Mouse (Mus musculus): ENCODE results near the gene Mrpl18.
"Not testable (repeated sequence)": the region's sequence is repeated elsewhere in the genome, so short reads cannot be mapped to it uniquely, and the experiment has no call there.

Mrpl18 gene

DNA sequence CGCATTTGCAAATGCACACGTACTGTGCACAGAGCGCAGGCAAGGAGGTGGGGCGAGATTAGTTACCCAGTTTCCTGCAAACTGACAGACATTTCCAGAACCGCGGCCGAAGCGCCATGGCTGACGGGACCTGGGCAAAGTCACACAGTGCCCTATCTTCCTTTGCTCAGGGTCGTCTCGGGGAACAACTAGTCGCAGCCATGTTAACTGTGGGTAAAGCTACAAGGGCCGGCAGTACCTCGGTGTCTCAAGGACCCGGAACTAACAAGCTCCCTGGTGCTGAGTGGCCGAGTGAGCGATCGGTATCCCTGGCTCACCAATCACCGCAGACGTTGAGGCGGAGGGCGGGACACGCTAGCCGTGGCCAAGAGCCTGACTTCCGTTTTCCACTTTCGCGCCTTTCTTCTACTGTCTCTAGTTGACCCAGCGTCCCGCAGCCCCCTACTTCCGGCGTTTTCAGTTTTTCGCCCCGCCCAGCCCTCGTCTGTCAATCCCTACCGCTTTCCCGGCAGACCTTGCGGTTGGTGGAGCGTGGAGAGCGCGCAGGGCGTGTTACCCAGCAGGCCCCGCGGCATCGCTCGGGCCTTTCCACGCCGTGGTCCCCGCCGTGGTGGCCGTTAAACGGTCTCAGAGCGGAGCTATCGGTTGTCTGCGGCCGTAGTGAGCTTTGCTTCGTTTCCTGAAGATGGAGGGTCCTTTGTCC lies at the start of gene Mrpl18:
Gene Mrpl18, minus strand, starts transcription at position 465 of the 703 bp plus-strand sequence.
- peak; percentile 100 for DNase-seq

DNA sequence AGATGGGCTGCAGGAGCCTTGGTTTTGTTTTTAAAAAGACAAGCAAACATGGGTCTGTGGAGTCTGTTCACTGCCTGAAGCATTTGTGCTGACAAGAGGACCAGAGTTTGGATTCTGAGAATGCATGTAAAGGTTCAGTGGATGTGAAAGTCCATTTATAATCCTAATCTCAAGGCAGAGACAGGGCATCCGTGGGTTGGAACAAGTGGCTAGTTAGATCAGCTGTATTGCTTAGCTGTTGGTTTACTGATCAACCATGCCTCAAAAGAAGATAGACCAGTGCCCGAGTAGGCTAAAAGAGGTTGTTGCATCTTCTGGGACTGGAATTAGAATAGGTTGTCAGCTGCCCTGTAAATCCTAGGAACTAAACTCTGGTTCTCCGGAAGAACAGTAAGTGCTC lies 47.3 kb upstream of the Mrpl18 start:
- peak; percentile 57 for DNase-seq

DNA sequence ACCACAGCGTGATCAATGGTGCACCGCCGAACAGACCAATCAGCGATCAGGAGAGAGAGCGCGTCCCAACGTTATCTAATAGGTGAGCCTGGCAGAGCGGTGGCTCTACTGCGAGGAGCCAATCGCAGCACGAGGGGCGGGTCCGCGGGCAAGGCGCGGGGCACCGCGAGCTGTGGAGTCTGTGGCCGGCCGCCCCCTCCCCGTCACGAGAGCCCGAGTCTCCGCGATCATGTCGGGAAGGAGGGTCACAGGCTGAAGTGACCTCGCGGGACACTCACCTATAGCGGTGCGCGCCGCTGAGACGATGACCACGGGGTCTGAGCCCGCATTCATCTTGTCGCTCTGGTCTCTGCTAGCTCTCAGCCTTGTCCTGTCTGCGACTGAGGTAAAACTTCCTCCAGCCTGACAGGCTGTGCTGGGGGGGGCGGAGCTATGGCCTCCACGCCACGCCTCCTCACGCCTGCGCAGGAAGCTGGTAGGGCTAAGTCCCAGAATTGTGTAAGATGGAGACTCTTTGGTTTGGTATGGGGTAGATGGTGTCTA lies 44.3 kb upstream of the Mrpl18 start, which contains the start of gene Acat2:
Gene Acat2, minus strand, starts transcription at position 417 of the 543 bp plus-strand sequence.
- DNase-seq = peak; percentile 95

DNA sequence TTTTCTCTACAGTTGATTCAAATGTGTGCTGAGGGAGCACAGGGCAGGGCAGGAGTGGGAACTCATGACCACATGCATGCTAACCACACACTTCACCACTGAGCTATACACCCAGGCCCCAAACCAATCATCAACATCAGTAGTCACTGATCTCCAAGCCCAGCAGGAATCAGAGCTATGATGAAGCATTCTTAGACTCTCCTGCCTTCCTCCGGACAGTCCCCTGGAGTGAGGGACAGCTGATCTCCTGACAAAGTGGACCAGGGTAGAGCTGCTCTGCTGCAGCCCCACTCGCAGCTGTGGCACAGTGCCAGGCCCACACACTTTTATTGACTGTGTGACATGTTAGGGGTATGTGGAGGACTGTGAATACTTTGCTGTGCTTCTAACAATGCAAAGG lies 43.2 kb upstream of the Mrpl18 start:
- DNase-seq = not testable (repeated sequence)

DNA sequence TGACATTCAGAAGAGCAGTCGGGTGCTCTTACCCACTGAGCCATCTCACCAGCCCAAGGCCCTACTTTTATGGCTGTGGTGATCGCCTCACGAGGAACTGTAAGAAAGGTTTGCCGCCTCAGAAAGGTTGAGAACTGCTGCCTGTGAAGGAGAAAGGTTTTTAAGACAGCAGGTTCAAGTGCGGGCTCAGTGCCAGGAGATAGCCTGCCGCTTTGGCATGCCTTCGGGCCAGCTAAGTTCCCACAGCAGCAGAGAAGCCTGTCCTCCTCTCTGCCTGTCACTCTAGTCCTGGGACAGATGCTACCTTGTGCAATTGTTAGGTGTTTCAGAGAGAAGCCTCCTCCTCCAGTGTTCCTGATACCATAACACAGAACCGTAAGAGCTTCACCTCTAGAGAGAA lies 40.5 kb upstream of the Mrpl18 start:
- DNase-seq = no peak

DNA sequence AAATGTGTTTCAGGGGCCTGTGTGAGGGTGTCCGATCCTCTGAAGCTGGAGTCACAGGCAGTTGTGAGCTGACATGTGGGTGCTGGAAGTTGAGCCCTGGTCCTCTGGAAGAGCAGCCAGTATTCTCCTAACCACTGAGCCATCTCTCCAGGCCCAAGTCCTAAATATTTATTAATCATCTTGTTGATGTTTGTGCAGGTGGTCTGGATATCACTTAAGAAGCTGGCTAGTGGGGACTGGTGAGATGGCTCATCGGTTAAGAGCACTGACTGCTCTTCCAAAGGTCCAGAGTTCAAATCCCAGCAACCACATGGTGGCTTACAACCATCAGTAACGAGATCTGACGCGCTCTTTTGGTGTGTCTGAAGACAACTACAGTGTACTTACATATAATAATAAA lies 33.5 kb upstream of the Mrpl18 start:
- DNase-seq = no peak

DNA sequence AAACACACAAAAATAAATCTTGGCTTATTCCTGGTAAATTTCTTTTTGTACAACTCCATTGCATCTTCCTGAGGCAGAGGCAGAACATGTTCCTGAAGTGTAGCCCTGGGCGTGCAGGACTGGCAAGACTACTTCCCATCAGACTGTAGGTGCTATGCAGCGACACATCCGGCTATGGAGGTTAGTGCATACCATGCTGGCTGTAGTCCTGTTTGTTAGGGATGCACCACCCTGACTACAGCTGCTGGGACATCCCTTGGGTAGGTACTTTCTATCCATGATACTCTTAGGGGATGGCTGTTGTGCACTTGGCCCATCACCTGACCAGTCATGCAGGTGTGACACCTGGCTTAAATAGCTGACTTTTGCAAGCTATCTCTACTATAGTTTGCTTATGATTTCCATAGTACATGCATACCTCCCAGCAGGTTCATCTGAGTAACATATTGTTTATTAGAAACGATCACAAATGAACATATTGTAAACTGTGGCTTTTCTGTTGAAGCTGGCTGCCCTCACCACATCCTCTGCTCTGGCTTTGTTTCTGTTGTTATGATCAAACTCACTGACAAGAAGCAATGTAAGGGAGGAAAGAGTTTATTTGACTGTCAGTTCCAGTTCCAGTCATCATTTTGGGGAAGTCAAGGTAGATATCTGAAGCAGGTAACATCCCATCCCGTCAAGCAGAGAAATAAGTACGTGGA lies 26.5 kb upstream of the Mrpl18 start:
- no peak for DNase-seq

DNA sequence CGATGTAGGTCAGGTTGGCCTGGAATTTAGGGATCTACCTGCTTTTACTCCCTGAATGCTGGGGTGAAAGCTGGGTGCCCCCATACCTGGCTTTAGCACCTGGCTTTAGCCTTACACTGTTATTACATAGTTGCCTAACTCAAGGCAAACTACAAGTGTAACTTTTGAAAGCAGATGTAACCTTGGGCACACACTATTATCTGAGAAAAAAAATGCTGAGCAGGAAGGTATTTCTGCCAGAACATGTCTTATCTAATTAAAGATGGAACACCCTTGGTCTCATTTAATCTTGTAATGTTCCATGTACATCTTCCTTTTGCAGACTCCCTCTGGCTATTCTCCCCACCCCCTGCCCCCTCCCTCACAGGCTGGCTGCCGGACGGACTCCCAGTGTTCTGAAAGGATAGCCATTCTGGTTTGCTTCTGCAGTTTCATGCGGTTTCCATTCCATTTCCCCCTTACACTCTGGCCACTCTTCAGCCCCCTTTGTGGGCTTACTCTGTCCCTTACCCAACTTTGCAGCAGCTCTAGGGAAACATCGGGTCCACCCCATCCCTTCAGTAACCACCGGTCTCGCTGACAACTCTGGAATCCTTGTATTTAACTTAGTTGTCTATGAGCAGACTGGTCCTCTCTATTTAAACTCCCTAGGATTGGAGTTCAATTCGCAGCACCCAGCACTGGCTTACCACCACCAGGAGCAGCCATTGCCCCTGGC lies 25.6 kb upstream of the Mrpl18 start:
- no peak for DNase-seq

DNA sequence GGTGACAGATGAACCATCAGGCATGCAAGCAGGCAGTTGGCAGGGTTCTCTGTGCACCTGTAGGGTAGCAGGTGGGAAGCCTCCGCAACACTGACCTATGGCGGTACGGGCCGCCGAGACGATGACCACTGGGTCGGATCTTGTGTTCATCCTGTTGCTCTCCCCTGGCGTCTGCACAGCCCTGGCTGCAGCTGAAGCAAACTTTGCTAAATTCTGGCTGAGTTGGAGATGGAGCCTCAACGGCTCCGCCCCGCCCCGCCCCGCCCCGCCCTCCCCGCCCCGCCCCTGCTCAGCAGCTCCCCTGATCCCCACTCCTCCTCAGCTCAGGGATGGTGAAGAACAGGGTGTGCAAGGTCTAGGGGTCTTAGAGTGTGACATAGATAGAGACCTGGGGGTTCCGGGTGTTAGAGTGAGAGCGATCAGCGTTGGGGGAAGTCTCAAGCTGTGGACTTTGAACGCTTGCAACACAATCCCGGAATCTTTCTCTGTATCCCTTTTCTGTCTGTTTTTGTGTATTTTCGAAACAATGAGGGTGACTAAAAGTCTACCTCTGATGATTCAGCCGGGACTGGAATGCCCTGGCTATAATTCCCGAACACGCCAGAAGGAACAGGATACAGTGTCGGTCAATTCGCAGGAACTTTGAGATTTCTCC lies 24.1 kb upstream of the Mrpl18 start, which contains the start of gene Acat3:
Gene Acat3, minus strand, starts transcription at position 450 of the 655 bp plus-strand sequence.
- peak; percentile 18 for DNase-seq

DNA sequence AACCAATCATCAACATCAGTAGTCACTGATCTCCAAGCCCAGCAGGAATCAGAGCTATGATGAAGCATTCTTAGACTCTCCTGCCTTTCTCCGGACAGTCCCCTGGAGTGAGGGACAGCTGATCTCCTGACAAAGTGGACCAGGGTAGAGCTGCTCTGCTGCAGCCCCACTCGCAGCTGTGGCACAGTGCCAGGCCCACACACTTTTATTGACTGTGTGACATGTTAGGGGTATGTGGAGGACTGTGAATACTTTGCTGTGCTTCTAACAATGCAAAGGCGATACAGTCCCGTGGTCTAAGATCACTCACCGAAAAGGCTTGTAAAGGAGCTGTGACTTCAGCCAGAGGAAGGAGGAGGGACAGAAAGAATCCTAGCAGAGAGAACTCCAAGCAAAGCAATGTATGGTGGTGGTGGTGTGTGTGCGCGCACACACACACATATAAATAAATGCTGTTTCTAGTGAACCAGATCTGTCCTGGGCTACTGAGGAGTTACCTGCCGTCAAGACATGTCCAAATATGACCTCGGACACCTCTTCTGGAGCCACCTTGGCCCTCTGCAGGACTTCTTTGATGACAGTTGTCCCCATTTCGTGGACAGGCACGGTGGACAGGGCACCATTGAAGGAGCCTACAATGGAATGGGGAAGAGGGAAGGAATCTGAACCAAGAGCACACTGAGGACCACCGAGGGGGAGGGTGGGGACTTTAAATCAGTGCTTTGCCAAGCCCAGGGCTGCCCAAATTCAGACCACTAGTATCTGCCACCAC lies 23.4 kb upstream of the Mrpl18 start:
- DNase-seq = not testable (repeated sequence)

DNA sequence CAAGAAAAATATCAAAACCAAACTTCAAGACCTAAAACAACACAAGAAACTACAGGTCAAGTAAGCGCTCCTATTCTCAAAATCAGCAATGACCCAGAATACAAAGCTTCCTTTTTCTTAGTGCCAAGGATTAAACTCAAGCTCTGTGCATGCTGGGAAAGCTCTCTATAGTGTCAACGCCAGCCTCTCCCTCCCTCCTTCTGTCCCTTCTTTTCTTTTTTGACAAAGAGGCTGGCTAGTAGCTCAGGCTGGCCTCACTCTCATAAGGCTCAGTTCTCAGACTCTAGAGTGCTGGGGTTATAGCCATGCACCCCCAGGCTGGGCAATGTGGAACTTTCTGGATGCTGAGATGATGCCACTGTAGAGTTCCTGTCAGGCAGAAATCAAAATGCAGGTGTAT lies 21.9 kb upstream of the Mrpl18 start:
- DNase-seq = no peak

DNA sequence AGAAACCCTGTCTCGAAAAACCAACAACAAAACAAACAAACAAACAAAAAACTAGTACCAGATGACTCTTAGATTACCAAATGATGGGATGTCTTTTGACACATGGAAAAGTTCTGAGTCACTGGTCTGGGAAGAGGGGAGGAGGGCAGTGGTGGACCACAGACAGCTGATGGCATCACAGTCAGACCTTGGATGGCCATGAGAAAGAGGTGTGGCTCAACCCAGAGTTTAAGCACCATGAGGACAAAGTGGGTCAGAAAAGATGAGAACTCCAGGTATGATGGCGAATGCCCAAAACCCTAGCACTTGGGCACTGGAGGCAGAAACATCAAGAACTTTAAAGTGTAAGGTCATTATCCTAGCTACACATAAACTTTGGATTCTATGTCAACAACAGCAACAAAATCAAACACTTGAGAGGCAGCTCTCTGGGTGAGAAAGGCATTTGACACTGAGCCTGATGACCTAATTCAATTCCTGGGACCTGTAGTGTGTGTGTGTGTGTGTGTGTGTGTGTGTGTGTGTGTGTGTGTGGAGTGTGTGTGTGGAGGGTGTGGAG lies 21.3 kb upstream of the Mrpl18 start:
- DNase-seq = no peak

DNA sequence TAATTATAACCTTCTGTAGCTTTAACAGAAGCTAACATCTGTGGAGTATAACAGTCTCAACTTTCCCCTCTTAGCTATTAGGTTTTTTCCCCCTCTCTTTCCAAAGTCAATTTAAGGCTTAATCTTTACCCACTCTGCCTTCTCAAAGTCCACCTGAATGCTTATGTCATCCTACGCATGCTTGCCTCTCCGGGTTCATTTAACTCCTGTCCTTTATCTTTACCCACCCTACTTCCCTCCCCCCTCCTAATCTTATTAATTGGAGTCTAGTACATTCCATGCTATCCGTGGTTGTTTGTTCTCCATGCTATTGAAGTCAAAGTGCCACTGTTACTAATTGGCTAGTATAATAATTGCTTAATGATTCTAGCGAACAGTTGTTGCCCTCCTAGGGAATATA lies 19.6 kb upstream of the Mrpl18 start:
- DNase-seq = peak; percentile 55

DNA sequence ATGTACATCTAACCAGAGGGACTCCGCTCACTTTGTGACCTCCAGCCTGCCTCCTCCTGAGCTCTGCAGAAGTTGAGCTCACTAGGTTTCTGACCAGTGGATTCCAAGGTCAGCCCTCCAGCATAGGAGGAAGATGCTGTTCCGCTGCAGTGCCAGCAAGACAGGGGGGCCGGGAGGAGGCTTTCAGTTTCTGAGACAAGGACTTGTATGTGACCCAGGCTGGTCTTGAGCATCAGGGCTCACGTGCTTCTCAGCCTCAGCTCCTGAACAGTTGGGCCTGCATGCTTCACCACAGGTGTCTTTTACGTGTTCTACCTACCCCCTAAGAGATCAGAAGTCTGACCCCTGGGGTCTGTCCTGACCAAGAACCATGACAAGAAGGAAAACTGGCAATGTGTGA lies 15.4 kb upstream of the Mrpl18 start:
- DNase-seq = not testable (repeated sequence)

DNA sequence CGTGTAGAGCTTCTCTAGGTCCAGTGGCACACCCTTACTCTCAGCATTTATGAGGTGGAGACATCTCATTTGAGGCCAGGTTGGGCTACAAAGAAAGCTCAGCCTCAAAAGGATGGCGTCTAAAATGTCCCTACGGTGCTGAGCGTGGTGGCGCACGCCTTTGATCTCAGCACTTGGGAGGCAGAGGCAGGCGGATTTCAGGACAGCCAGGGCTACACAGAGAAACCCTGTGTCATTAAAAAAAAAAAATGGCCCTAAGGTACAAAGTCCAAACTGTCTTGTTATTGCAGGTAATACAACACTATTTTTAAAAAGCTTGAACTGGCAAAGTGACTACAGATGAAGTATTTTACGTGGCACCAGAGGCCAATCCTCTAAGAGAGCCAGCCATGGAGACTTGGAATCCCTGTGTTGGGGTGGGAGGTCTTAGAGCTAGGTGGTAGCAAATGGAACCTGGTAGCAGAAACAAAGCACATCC lies 9.6 kb upstream of the Mrpl18 start:
- DNase-seq = no peak

DNA sequence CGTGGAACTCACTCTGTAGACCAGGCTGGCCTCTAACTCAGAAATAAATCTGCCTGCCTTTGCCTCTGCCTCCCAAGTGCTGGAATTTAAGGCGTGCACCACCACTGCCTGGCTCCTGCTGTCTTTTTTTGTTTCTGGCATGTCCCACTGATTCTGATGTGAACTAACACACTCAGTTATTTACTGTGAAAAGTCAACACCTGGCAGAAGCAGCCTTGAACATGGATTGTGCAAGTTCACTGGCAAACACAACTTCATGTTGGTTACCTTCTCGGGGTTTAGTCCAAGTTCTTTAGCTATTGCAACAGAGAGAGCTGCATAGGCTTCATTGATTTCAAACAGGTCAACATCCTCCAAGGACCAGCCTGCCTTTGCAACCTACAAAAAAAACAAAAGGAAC lies 8.9 kb upstream of the Mrpl18 start:
- no peak for DNase-seq

DNA sequence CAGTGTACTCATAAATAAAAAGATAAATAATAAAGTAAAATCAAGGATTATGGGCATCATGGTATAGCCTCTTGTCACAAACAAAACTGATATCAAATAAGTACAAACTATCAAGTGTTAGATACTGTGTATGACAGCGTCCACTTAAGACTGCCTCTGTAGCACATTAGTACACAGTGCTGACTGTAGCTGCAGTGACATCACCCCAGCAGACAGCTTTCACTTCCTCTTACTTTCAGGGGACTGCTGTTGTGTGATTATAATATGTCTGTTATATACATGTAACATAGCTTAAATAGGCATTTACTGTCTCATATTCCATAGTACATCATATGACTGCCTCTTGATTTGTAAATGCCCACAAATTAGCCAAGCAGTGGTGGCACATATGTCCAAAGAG lies 4.9 kb upstream of the Mrpl18 start:
- DNase-seq = no peak

DNA sequence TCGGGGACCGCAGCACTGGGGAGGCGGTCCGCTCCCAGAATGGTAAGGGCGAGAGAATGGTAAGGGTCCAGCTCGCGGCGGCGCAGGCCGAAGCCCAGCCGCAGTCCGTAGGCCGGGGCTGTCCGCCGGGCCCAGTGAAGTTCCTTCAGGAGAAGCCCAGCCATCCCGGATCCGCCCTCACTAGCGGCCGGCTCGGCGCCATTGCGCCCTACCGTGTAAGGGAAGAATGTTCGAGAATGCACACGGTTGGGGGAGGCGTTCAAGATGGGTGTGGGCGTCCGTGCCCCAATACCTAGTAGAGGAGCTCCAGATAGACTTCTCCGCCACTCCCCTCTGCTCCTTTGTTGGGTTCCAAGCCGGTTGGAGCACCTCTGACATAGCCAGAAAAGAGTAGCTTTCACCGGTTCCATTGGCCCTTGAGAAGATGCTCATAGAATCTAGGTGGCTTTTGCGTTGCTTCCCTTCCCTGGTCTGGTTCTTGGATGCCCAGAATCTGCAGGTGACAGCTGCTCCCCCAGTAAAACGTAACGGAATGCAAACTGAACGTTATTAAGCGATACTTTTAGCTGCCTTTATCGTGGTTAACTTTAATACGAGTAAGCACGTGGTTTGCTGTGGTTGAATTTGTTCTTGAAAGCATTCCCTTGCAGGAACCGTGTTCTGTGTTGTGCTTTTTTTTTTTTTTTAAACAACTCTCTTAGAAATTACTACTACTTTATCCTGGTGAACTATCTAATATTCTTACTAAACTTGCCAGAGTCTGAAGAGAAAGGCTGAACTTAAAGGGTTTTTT lies 639 bp upstream of the Mrpl18 start:
- DNase-seq = no peak

DNA sequence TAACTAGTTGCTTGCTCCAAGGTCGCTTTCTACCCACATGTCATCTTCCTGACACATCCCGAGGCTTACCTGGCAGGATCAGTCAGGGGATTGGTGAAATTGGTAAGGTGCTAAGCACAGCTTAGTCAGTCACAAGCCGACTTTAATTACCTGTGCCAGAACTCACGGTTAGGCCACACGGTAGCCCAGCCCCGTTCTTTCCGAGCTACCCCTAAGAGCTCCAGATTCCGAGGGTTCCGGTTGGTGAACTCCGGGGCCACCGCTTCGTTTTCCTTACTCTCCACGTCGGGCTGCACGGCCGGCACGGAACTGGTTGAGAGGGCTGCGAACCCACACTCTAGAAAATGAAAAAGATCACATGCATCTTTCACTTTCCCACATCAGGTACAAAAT lies 661 bp downstream of the Mrpl18 start, which contains the start of gene Tcp1:
Gene Tcp1, plus strand, starts transcription at position 214 of the 393 bp plus-strand sequence.
- no peak for DNase-seq

DNA sequence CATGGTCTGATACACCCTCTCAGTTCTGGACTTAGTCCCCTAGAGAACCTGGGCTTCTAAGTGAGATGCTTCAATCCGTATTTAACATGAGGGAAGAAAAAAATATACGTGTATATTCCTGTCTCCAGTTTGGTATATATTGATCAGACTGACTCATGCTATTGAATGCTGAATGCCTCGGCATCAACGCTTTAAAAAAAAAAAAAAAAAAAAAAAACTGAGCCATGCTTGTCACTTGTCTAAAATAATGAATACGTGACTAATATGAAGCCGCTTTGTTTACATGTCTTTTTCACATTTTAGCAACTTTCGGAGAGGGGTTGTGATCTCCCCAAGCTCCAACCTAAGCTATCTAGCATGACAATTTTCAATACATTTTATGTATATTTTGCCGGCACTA lies 5.8 kb downstream of the Mrpl18 start:
- no peak for DNase-seq

Measured in kidney, adult 11 months (tissue).